Mouse (Mus musculus) cortical plate, adult 2 months (tissue): ENCODE results near the gene Rbms1. TPM values are rescaled to one million over a fixed set of nuclear protein-coding genes. Genes with fewer than 3 reads are reported as not detected.

Experiments used
- H3K27ac ChIP-seq: fragments of 200-500 bp; 2 replicates; pipeline ENCODE4 v1.5.1; 2012; ENCODE audit warnings: low read length, control low read depth, inconsistent platforms; ENCODE audit not compliant: insufficient read depth
- H3K4me1 ChIP-seq: fragments of 200-500 bp; 2 replicates; pipeline ENCODE4 v1.6.1; 2011; ENCODE audit warnings: low read length; ENCODE audit not compliant: control insufficient read depth, insufficient read depth
- H3K4me3 ChIP-seq: fragments of 200-500 bp; 2 replicates; pipeline ENCODE4 v1.5.1; 2011; ENCODE audit warnings: mild to moderate bottlenecking, low read length, control low read depth; ENCODE audit not compliant: insufficient read depth
- CTCF ChIP-seq: fragments of 200-500 bp; IDR thresholded peaks from 2 replicates; pipeline ENCODE4 v1.5.1; 2011; ENCODE audit warnings: mild to moderate bottlenecking, control low read depth, low read length; ENCODE audit not compliant: insufficient read depth; ENCODE audit errors: extremely low read depth
- POLR2A ChIP-seq: fragments of 200-500 bp; IDR thresholded peaks from 2 replicates; pipeline ENCODE4 v1.6.1; 2011; ENCODE audit warnings: mild to moderate bottlenecking, low read length, control low read depth; ENCODE audit not compliant: insufficient read depth; ENCODE audit errors: extremely low read depth
- polyA plus RNA-seq: library from polyadenylated mRNA; depleted of rRNA; stranded (reverse); fragments of >200 nt; gene quantifications from 2 replicates; pipeline ENCODE4 v1.2.3, GENCODE M21; 2012

The Rbms1 gene
- polyA plus RNA-seq, 1 experiment: 18.8 TPM

GRCm38 (mm10) chr2:60867304-60867703, 95.7 kb downstream of the Rbms1 start:
- no peak overlapping the region for H3K27ac ChIP-seq
- no peak overlapping the region for H3K4me3 ChIP-seq
- TF ChIP-seq CTCF (no peak), POLR2A (no peak)
- peaks cover 5% of the 10 kb centered on the region for H3K4me1 ChIP-seq

DNA sequence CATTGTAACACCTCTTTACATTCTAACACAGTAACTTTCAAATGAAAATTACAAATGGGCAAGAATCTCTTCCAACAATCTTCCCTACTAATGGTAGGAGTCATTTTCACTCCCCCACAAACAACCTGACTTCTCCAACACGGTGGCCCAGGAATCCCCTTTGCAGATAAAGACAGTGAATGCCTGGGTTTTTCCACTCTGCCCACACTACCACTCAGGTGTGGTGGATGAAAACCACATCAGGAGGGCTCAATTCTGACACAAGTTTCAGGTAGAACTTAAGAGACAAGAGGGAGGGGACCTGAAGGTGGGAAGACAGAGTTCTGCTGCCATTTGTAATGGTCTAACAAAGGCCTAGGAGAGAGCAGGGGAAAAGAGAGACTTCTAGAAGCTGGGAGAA, 97.1 kb downstream of the Rbms1 start:
- no peak for TF ChIP-seq POLR2A
- Histone ChIP-seq H3K27ac (no peak overlapping the region), H3K4me3 (no peak overlapping the region), H3K4me1 (peaks cover 3% of the 10 kb centered on the region; the same call in 1 of the 2 replicates)

DNA sequence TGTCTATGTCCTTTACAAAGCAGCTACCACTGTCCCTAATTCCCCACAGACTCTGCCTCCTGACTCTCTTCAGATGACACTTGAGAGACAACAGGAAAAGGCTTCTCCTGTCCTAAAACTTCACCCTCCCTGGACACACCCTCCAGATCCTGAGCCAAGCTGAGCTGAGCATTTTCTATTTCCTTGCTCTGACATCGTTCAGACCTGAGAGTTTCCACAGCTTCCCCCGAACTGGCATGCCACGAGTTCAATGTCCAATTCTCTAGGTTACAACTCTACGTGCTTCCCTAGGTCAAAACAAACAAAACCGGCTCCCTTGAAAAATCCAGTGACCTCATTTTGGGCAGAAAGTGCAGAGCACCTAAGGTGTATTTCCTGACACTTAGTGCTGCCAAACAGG, 98.0 kb downstream of the Rbms1 start:
- TF ChIP-seq CTCF (no peak), POLR2A (no peak)

GRCm38 (mm10) chr2:60864256-60864795, 98.7 kb downstream of the Rbms1 start:
- no peak for TF ChIP-seq POLR2A
- TF ChIP-seq CTCF: no peak
- Histone ChIP-seq H3K27ac (no peak overlapping the region), H3K4me1 (peaks cover 2% of the 10 kb centered on the region; the same call in 1 of the 2 replicates), H3K4me3 (no peak overlapping the region)

More for the DNA sequence above, 98.0 kb downstream of the Rbms1 start:
- Histone ChIP-seq H3K27ac (no peak overlapping the region), H3K4me1 (peaks cover 3% of the 10 kb centered on the region; the same call in 1 of the 2 replicates), H3K4me3 (no peak overlapping the region)

DNA sequence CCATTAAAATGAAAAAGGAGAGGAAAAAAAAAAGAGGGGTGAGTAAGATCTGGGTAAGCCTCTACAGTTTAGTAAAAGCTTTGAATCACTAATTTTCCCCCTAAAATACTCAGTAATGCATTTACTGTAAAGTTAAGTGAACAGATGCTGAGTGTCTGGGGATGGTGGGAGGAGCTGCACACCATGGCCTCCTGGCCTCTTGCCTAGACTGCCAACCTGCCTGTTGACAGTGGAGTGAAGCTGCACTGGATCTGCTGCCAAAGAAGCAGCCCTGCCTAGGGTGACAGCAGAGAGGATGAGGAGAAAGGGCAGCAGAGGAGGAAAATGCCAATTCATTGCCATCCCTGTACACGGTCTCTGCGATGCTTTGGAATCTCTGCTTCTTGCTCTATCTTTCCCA, 99.2 kb downstream of the Rbms1 start:
- H3K4me3 ChIP-seq: no peak overlapping the region
- no peak for TF ChIP-seq CTCF
- TF ChIP-seq POLR2A: no peak
- H3K27ac ChIP-seq: no peak overlapping the region
- 0 out of 2 replicates have a peak, but pooled peaks cover 1% of the 10 kb centered on the region for H3K4me1 ChIP-seq

GRCm38 (mm10) chr2:60862913-60863711, 99.9 kb downstream of the Rbms1 start:
- Histone ChIP-seq H3K4me1 (0 out of 2 replicates have a peak, but pooled peaks cover 1% of the 10 kb centered on the region), H3K4me3 (no peak overlapping the region), H3K27ac (no peak overlapping the region)
- no peak for TF ChIP-seq POLR2A
- no peak for TF ChIP-seq CTCF

- H3K27ac ChIP-seq: no peak overlapping the region
- H3K4me1 ChIP-seq: peaks cover 1% of the 10 kb centered on the region; the same call in 1 of the 2 replicates
- TF ChIP-seq POLR2A (no peak), CTCF (no peak)
- H3K4me3 ChIP-seq: no peak overlapping the region
Observed at GRCm38 (mm10) chr2:60858116-60858515, 104.9 kb downstream of the Rbms1 start.

- TF ChIP-seq CTCF (no peak), POLR2A (no peak)
- Histone ChIP-seq H3K4me1 (peaks cover 1% of the 10 kb centered on the region; the same call in 1 of the 2 replicates), H3K27ac (no peak overlapping the region), H3K4me3 (no peak overlapping the region)
Observed at GRCm38 (mm10) chr2:60856097-60856496, 106.9 kb downstream of the Rbms1 start.

GRCm38 (mm10) chr2:60855006-60855405, 108.0 kb downstream of the Rbms1 start:
- no peak for TF ChIP-seq POLR2A
- no peak for TF ChIP-seq CTCF
- peaks cover 1% of the 10 kb centered on the region; the same call in 1 of the 2 replicates for H3K4me1 ChIP-seq
- H3K27ac ChIP-seq: no peak overlapping the region
- H3K4me3 ChIP-seq: no peak overlapping the region

- Histone ChIP-seq H3K27ac (no peak overlapping the region), H3K4me3 (no peak overlapping the region), H3K4me1 (peaks cover 1% of the 10 kb centered on the region; the same call in 1 of the 2 replicates)
- TF ChIP-seq CTCF: no peak
- TF ChIP-seq POLR2A: no peak
Observed at GRCm38 (mm10) chr2:60851898-60852297, 111.1 kb downstream of the Rbms1 start.
